Comparison of ENCODE assay signal across 19 mouse cellular contexts in the genomic region with DNA sequence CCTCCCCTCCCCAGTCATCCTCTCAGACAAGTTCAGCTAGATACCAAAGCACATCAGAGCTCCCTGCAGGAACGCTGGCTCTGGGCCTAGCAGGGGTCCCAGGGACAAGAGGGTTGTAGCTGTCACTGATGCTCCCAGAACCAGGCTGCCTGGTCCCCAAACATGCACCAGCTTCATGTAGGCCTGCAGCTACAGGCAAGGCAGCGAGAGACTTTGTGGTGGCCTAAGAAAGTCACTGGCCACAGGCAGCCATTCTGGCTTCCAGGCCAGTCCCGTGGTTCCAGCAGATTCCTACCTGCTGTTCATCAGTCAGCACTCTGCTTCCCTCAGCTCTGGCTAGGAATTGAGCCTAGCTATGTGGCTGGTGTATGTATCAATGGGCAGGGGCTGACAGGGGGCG. TPM values are rescaled to one million over a fixed set of nuclear protein-coding genes. Genes with fewer than 3 reads are reported as not detected.
A peak's percentile ranks its signal among the peaks of the same experiment; 100 is the strongest.
DNase-seq lines count a peak whose midpoint lies in the region; ATAC-seq and TF ChIP-seq lines count a peak whose summit lies in the region.
"Had no signal": no experiment of that assay in that cellular context is flagged by ENCODE, and none has a peak within 500 bp of the region (broad histone marks: within the 10 kb centered on the region; RNA-seq: fewer than 3 reads in every experiment).

No protein-coding gene starts in this region.

- no peaks in the 10 kb centered on the region for H3K9me3 ChIP-seq in lung, embryonic 16.5 days (ENCODE audit: control insufficient read depth, low read length)
- H3K9me3 ChIP-seq in intestine, embryonic 15.5 days = no peaks in the 10 kb centered on the region
- H3K9me3 ChIP-seq: embryonic facial prominence, embryonic 13.5 days; forebrain, embryonic 12.5 days; hindbrain, embryonic 10.5 days had no signal

- H3K4me3 ChIP-seq in gastrocnemius, adult 2 months = no peak overlapping the region
- no peak overlapping the region for H3K4me3 ChIP-seq in lung, embryonic 16.5 days (ENCODE audit: low read length)
- no peak overlapping the region for H3K4me3 ChIP-seq in intestine, embryonic 15.5 days (replicated peaks)
- H3K4me3 ChIP-seq: embryonic facial prominence, embryonic 13.5 days; forebrain, embryonic 12.5 days; hindbrain, embryonic 10.5 days had no signal

- no peak overlapping the region for H3K9ac ChIP-seq in lung, embryonic 16.5 days (ENCODE audit: low read length)
- H3K9ac ChIP-seq in intestine, embryonic 15.5 days = no peak overlapping the region
- H3K9ac ChIP-seq: embryonic facial prominence, embryonic 13.5 days; forebrain, embryonic 12.5 days; hindbrain, embryonic 14.5 days had no signal

- H3K4me1 ChIP-seq in lung, embryonic 16.5 days (replicated peaks; ENCODE audit: control insufficient read depth, insufficient read depth, low read length) = peaks cover 4% of the 10 kb centered on the region; the same call in 1 of the 2 replicates
- H3K4me1 ChIP-seq in intestine, embryonic 15.5 days (replicated peaks) = no peaks in the 10 kb centered on the region
- H3K4me1 ChIP-seq: forebrain, embryonic 12.5 days had no signal

- DNase-seq in cerebellum, adult 11-12 months = peak; percentile 32
- no peak for DNase-seq in cerebellum, adult 9-10 months
- no peak for DNase-seq in gastrocnemius, adult 2 months
- no peak for DNase-seq in gastrocnemius, adult 8-10 months (ENCODE audit: low spot score in 2 of 2)
- DNase-seq in lung, postnatal 4 days = no peak
- peak; percentile 27 for DNase-seq in cerebellum, adult 9-11 months
- DNase-seq: adrenal gland, postnatal 10 days; gastrocnemius, postnatal 25 days; kidney, adult 2 months had no signal

- 0 out of 2 replicates have a peak, but pooled peaks have one; percentile 21 for ATAC-seq in lung, embryonic 16.5 days (ENCODE audit: low read depth)
- ATAC-seq in intestine, embryonic 15.5 days = no peak
- ATAC-seq: forebrain, embryonic 16.5 days; intestine, embryonic 16.5 days had no signal

- H3K27ac ChIP-seq in gastrocnemius, adult 2 months = peak overlapping the region; percentile 96
- H3K27ac ChIP-seq in lung, embryonic 16.5 days (ENCODE audit: low read length) = no peak overlapping the region
- no peak overlapping the region for H3K27ac ChIP-seq in intestine, embryonic 15.5 days
- H3K27ac ChIP-seq: embryonic facial prominence, embryonic 13.5 days; forebrain, embryonic 12.5 days; hindbrain, embryonic 10.5 days; hindbrain, embryonic 14.5 days had no signal

- H3K36me3 ChIP-seq in lung, embryonic 16.5 days (ENCODE audit: control insufficient read depth, insufficient read depth, low read length) = no peaks in the 10 kb centered on the region
- no peaks in the 10 kb centered on the region for H3K36me3 ChIP-seq in intestine, embryonic 15.5 days
- H3K36me3 ChIP-seq: forebrain, embryonic 12.5 days; hindbrain, embryonic 10.5 days had no signal

- TF ChIP-seq CTCF in gastrocnemius, adult 2 months (IDR thresholded peaks at IDR 0.05) = no peak

- no peaks in the 10 kb centered on the region for H3K27me3 ChIP-seq in lung, embryonic 16.5 days (ENCODE audit: control insufficient read depth, insufficient read depth, low read depth, low read length)
- H3K27me3 ChIP-seq in intestine, embryonic 15.5 days (replicated peaks) = no peaks in the 10 kb centered on the region
- H3K27me3 ChIP-seq: embryonic facial prominence, embryonic 13.5 days had no signal

- H3K4me2 ChIP-seq in lung, embryonic 16.5 days (ENCODE audit: low read depth, low read length) = no peak overlapping the region
- no peak overlapping the region for H3K4me2 ChIP-seq in intestine, embryonic 15.5 days (replicated peaks)
- H3K4me2 ChIP-seq: embryonic facial prominence, embryonic 13.5 days; forebrain, embryonic 12.5 days; heart, embryonic 11.5 days; hindbrain, embryonic 14.5 days had no signal

- intact Hi-C loops in gastrocnemius, adult 2 months (cut with DNase I) = loop anchor here (5.0 kb wide), 1 partner anchor 34 kb away; no protein-coding TSS in a partner anchor

- 76% methylated on average over 4 of the region's 4 CpGs for WGBS in lung, embryonic 16.5 days
- 83% methylated on average over 4 of the region's 4 CpGs for WGBS in intestine, embryonic 15.5 days

RNA-seq across cellular contexts. Expression of gene Maf, which starts 10.9 kb away (rescaled TPM):
- 100 to 1,000 TPM; 129 to 153 TPM for total RNA-seq in gastrocnemius, adult 2 months (2021)
- total RNA-seq in gastrocnemius, adult 8-10 months (2022) = 100 to 1,000 TPM; 107 to 168 (median 140) TPM
- polyA plus RNA-seq in lung, embryonic 16.5 days (2015; fragmentation: Nextera tagmentation; extraction: Ambion mirVana) = 13.4 and 13.8 TPM in 2 replicates
- 10.1 and 11.5 TPM in 2 replicates for polyA plus RNA-seq in intestine, embryonic 15.5 days (2015; fragmentation: Nextera tagmentation; extraction: Ambion mirVana)
- total RNA-seq: MEL had no signal

Comparison
In these comparisons a context has a peak if more than half of its experiments do, and no peak if none do; other contexts are left out.
1. DNase-seq: peak in cerebellum, adult 11-12 months (single experiment) and cerebellum, adult 9-11 months (single experiment); none in cerebellum, adult 9-10 months (single experiment), gastrocnemius, adult 2 months (single experiment), gastrocnemius, adult 8-10 months (0 of 2) and lung, postnatal 4 days (0 of 2).